Mouse (Mus musculus): ENCODE measurements around the gene Myt1l. TPM values are rescaled to one million over a fixed set of nuclear protein-coding genes. Genes with fewer than 3 reads are reported as not detected.

Myt1l gene
- total and polyA plus RNA-seq, 2 experiments from 2014 or later: 68.6 to 173 TPM

GRCm38 (mm10) chr12:29933501-29933900, 405.3 kb downstream of the Myt1l start:
- TF ChIP-seq CTCF (IDR thresholded peaks at IDR 0.05; ENCODE audit: low read depth): no peak
- no peak overlapping the region for H3K9ac ChIP-seq (replicated peaks; ENCODE audit: low read length)
- no peaks in the 10 kb centered on the region for H3K9me3 ChIP-seq (ENCODE audit: low read length)
- H3K27ac ChIP-seq: no peak overlapping the region
- no peak overlapping the region for H3K4me2 ChIP-seq (ENCODE audit: low read depth, low read length)
- DNase-seq (ENCODE audit: low spot score): no peak
- ATAC-seq: no peak
- no peaks in the 10 kb centered on the region for H3K27me3 ChIP-seq (ENCODE audit: insufficient read depth, low read length)
- no peaks in the 10 kb centered on the region for H3K36me3 ChIP-seq (ENCODE audit: insufficient read depth, low read length)
- H3K4me1 ChIP-seq (ENCODE audit: insufficient read depth, low read length): no peaks in the 10 kb centered on the region
- H3K4me3 ChIP-seq (ENCODE audit: low read length): no peak overlapping the region
- 76% methylated on average over 2 of the region's 2 CpGs for WGBS

- ATAC-seq: no peak
- no peak overlapping the region for H3K4me2 ChIP-seq (ENCODE audit: low read depth, low read length)
- H3K27ac ChIP-seq: no peak overlapping the region
- H3K9ac ChIP-seq (replicated peaks; ENCODE audit: low read length): no peak overlapping the region
- H3K4me1 ChIP-seq (ENCODE audit: insufficient read depth, low read length): peaks cover 2% of the 10 kb centered on the region; the same call in 1 of the 2 replicates
- no peaks in the 10 kb centered on the region for H3K9me3 ChIP-seq (ENCODE audit: low read length)
- no peaks in the 10 kb centered on the region for H3K27me3 ChIP-seq (ENCODE audit: insufficient read depth, low read length)
- WGBS: 75% methylated on average over 8 of the region's 8 CpGs
- TF ChIP-seq CTCF (IDR thresholded peaks at IDR 0.05; ENCODE audit: low read depth): no peak
- H3K4me3 ChIP-seq (ENCODE audit: low read length): no peak overlapping the region
- no peaks in the 10 kb centered on the region for H3K36me3 ChIP-seq (ENCODE audit: insufficient read depth, low read length)
- no peak for DNase-seq (ENCODE audit: low spot score)
These were observed 406.0 kb downstream of the Myt1l start for GRCm38 (mm10) chr12:29934120-29934581.

GRCm38 (mm10) chr12:29937308-29937707, 409.1 kb downstream of the Myt1l start, which contains the start of gene Pxdn:
Gene Pxdn (plus strand): TSS chr12:29937608.
- peaks cover 16% of the 10 kb centered on the region for H3K4me1 ChIP-seq (ENCODE audit: insufficient read depth, low read length)
- H3K9me3 ChIP-seq (ENCODE audit: low read length): no peaks in the 10 kb centered on the region
- no peaks in the 10 kb centered on the region for H3K36me3 ChIP-seq (ENCODE audit: insufficient read depth, low read length)
- DNase-seq (ENCODE audit: low spot score) (no peak), ATAC-seq (no peak)
- H3K9ac ChIP-seq (replicated peaks; ENCODE audit: low read length): peak within 1 kb of the TSS; percentile 76
- no peak for TF ChIP-seq CTCF (IDR thresholded peaks at IDR 0.05; ENCODE audit: low read depth)
- H3K27ac ChIP-seq: peak within 1 kb of the TSS; percentile 86
- H3K27me3 ChIP-seq (ENCODE audit: insufficient read depth, low read length): no peaks in the 10 kb centered on the region
- H3K4me2 ChIP-seq (ENCODE audit: low read depth, low read length): peak within 1 kb of the TSS; percentile 82
- 32% methylated on average over 8 of the region's 8 CpGs for WGBS
- peak within 1 kb of the TSS; percentile 80 for H3K4me3 ChIP-seq (ENCODE audit: low read length)

GRCm38 (mm10) chr12:29937851-29938375, 409.7 kb downstream of the Myt1l start:
- under 1% methylated on average over 39 of the region's 49 CpGs for WGBS
- H3K4me3 ChIP-seq (ENCODE audit: low read length): peak overlapping the region; percentile 80
- peaks cover 16% of the 10 kb centered on the region for H3K4me1 ChIP-seq (ENCODE audit: insufficient read depth, low read length)
- no peaks in the 10 kb centered on the region for H3K36me3 ChIP-seq (ENCODE audit: insufficient read depth, low read length)
- no peak for TF ChIP-seq CTCF (IDR thresholded peaks at IDR 0.05; ENCODE audit: low read depth)
- no peaks in the 10 kb centered on the region for H3K27me3 ChIP-seq (ENCODE audit: insufficient read depth, low read length)
- H3K27ac ChIP-seq: peak overlapping the region; percentile 86
- DNase-seq (ENCODE audit: low spot score) (peak; percentile 81), ATAC-seq (peak; percentile 87)
- peak overlapping the region; percentile 82 for H3K4me2 ChIP-seq (ENCODE audit: low read depth, low read length)
- no peaks in the 10 kb centered on the region for H3K9me3 ChIP-seq (ENCODE audit: low read length)
- peak overlapping the region; percentile 76 for H3K9ac ChIP-seq (replicated peaks; ENCODE audit: low read length)

- Histone ChIP-seq H3K9ac (replicated peaks; ENCODE audit: low read length) (peak overlapping the region; percentile 76), H3K4me3 (ENCODE audit: low read length) (peak overlapping the region; percentile 80), H3K36me3 (ENCODE audit: insufficient read depth, low read length) (no peaks in the 10 kb centered on the region), H3K27me3 (ENCODE audit: insufficient read depth, low read length) (no peaks in the 10 kb centered on the region), H3K9me3 (ENCODE audit: low read length) (no peaks in the 10 kb centered on the region), H3K27ac (peak overlapping the region; percentile 86), H3K4me1 (ENCODE audit: insufficient read depth, low read length) (peaks cover 16% of the 10 kb centered on the region), H3K4me2 (ENCODE audit: low read depth, low read length) (peak overlapping the region; percentile 82)
- ATAC-seq (peak; percentile 81), DNase-seq (ENCODE audit: low spot score) (peak; percentile 74)
- under 1% methylated on average over 36 of the region's 40 CpGs for WGBS
- TF ChIP-seq CTCF (IDR thresholded peaks at IDR 0.05; ENCODE audit: low read depth): peak; percentile 22; the same call in 1 of the 2 replicates
These were observed 410.3 kb downstream of the Myt1l start for GRCm38 (mm10) chr12:29938376-29939041.

GRCm38 (mm10) chr12:29939261-29939671, 411.1 kb downstream of the Myt1l start:
- WGBS: 13% methylated on average over 8 of the region's 8 CpGs
- peak overlapping the region; percentile 76; the same call in 1 of the 2 replicates for H3K9ac ChIP-seq (replicated peaks; ENCODE audit: low read length)
- peak overlapping the region; percentile 82 for H3K4me2 ChIP-seq (ENCODE audit: low read depth, low read length)
- peaks cover 16% of the 10 kb centered on the region for H3K4me1 ChIP-seq (ENCODE audit: insufficient read depth, low read length)
- peak overlapping the region; percentile 86; the same call in 1 of the 2 replicates for H3K27ac ChIP-seq
- no peak for TF ChIP-seq CTCF (IDR thresholded peaks at IDR 0.05; ENCODE audit: low read depth)
- peak overlapping the region; percentile 80 for H3K4me3 ChIP-seq (ENCODE audit: low read length)
- H3K27me3 ChIP-seq (ENCODE audit: insufficient read depth, low read length): no peaks in the 10 kb centered on the region
- H3K36me3 ChIP-seq (ENCODE audit: insufficient read depth, low read length): no peaks in the 10 kb centered on the region
- ATAC-seq (no peak), DNase-seq (ENCODE audit: low spot score) (no peak)
- no peaks in the 10 kb centered on the region for H3K9me3 ChIP-seq (ENCODE audit: low read length)

- Histone ChIP-seq H3K4me2 (ENCODE audit: low read depth, low read length) (no peak overlapping the region), H3K27me3 (ENCODE audit: insufficient read depth, low read length) (no peaks in the 10 kb centered on the region), H3K4me3 (ENCODE audit: low read length) (no peak overlapping the region), H3K4me1 (ENCODE audit: insufficient read depth, low read length) (peaks cover 22% of the 10 kb centered on the region), H3K9me3 (ENCODE audit: low read length) (no peaks in the 10 kb centered on the region), H3K36me3 (ENCODE audit: insufficient read depth, low read length) (no peaks in the 10 kb centered on the region), H3K9ac (replicated peaks; ENCODE audit: low read length) (no peak overlapping the region), H3K27ac (no peak overlapping the region)
- ATAC-seq (no peak), DNase-seq (ENCODE audit: low spot score) (no peak)
- TF ChIP-seq CTCF (IDR thresholded peaks at IDR 0.05; ENCODE audit: low read depth): no peak
- WGBS: 87% methylated on average over 2 of the region's 2 CpGs
These were observed 414.3 kb downstream of the Myt1l start for GRCm38 (mm10) chr12:29942435-29942834.
